Mouse (Mus musculus): Measurements from ENCODE around the gene Acot5.

GRCm38 (mm10) chr12:84100071-84100470 is 30.9 kb downstream of the Acot5 start:
- no peak for TF ChIP-seq EP300 (IDR thresholded peaks at IDR 0.05; ENCODE audit: low read length)
- no peak for TF ChIP-seq USF1 (IDR thresholded peaks at IDR 0.05; ENCODE audit: low read depth, low read length)
- TF ChIP-seq JUN (IDR thresholded peaks at IDR 0.05; ENCODE audit: insufficient read depth, low read depth, low read length): no peak
- no peak for TF ChIP-seq HCFC1 (IDR thresholded peaks at IDR 0.05; ENCODE audit: low read depth, low read length)
- no peak for TF ChIP-seq ZKSCAN1 (IDR thresholded peaks at IDR 0.05; ENCODE audit: borderline replicate concordance, low read depth, low read length)
- no peak for TF ChIP-seq MEF2A (IDR thresholded peaks at IDR 0.05; ENCODE audit: borderline replicate concordance, low read depth, low read length)
- no peak for TF ChIP-seq JUND (conservative IDR thresholded peaks at IDR 0.05; ENCODE audit: low read depth, low read length)
- no peak for TF ChIP-seq CTCF (conservative IDR thresholded peaks at IDR 0.05 in 1 of 2, IDR thresholded peaks at IDR 0.05 in 1 of 2; ENCODE audit: low read depth in 2 of 2, low read length in 2 of 2)
